Mouse (Mus musculus): ENCODE measurements around the gene Gjd2.

GRCm38 (mm10) chr2:114054129-114054528 is 40.7 kb upstream of the Gjd2 start:
- TF ChIP-seq CTCF (IDR thresholded peaks at IDR 0.05; ENCODE audit: low read depth) (no peak), EP300 (IDR thresholded peaks at IDR 0.05; ENCODE audit: low read depth) (peak; percentile 91)
